Mouse (Mus musculus): ENCODE data around the gene Agbl4. TPM values are rescaled to one million over a fixed set of nuclear protein-coding genes. Genes with fewer than 3 reads are reported as not detected.

The Agbl4 gene
- total RNA-seq, 2 experiments from 2014 or later, result 22.3 to 22.7 TPM

DNA sequence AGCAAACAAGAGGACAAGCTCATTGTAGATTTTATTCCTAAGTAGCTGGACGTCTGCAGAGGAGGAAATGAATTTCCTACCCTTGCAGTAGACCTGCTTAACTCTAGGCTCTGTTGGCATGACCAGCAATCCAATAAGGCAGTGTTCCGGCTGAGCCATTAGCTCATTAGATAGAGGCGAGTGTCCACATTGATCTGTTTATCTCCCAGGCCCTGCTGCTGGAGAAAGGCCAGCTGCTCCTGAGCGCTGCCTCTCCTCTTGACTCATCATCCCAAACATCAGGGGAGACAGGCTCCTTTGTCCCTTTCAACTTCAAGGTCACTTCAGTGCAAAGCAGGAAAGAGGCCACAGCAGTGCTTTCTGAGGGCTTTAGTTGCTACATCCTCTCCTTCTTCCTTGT, 858.0 kb downstream of the Agbl4 start:
- DNase-seq (ENCODE audit: low spot score in 2 of 2), result no peak

DNA sequence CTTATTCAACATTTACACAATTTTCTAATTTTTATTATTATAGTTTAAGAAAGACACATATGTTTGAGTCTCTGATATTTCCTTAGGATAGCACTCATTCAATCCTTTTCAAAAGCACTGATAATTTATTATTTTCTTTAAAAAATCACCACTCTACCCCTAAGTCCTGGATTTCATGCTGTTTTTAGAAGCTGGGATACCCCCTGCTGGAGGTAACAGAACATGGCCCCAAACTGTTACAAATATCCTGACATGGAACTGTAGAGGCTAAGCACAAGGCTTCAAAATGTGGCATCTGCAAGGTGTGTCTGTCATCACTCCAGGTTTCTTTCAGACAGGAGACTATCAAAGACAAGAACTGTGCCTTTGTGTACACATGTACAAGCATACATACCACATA, 859.5 kb downstream of the Agbl4 start:
- DNase-seq (ENCODE audit: low spot score in 2 of 2), result no peak

DNA sequence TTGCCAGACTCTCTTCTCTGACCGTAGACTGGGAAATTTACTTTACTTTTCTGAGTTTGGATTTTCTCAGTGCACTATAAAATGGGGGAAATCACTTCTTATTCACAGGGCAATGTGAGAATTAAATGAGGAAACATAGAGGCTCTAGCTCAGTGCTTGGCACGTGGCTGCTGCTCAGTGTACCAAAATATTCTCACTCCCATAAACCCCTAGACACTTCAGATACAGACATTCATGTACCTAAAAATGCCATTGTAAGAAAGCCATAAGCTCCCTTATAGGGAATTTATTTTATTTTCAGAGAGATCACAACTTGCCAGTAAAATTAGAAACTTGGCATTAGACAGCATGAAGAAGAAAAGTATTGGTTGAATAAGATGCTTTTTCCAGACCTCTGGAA, 883.5 kb downstream of the Agbl4 start:
- DNase-seq (ENCODE audit: low spot score in 2 of 2), result no peak

DNA sequence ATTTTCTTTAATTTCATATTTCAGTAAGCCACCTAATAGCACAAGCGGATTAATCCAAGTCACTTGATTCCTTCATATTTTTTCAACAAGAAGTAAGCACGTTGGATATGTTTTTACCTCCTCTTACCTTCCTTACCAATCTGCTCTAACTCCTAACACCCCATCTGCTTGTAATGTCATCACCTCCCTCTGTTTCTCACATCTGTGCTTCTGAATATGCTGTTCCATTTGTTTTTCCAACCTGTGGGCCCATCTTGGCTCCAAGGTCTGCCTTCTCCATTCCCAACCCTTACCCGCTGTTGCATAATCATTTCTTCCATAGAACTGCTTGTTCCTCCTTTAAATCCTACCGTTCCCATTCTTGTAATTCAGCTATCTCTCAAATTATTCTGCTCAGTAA, 884.4 kb downstream of the Agbl4 start:
- peak; percentile 15 to 22 for DNase-seq (ENCODE audit: low spot score in 2 of 2)

DNA sequence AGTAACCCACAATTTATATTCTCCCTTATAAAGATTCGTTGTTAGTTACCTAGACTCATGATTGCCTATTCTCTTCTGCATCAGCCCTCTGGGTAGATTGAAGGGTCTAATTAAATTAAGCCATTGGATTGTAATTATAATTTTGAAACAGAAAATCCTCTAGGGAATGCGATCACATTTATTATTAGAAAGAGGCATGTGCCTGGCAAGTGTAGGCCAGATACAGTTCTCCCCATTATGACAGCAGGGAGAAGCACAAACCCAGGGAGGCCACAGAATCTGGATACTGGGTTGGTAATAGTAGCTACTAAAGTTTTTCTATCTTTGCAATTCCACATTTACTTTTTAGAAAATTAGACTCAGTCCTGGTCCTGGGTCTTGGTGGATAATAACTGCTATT, 887.2 kb downstream of the Agbl4 start:
- no peak for DNase-seq (ENCODE audit: low spot score in 2 of 2)

DNA sequence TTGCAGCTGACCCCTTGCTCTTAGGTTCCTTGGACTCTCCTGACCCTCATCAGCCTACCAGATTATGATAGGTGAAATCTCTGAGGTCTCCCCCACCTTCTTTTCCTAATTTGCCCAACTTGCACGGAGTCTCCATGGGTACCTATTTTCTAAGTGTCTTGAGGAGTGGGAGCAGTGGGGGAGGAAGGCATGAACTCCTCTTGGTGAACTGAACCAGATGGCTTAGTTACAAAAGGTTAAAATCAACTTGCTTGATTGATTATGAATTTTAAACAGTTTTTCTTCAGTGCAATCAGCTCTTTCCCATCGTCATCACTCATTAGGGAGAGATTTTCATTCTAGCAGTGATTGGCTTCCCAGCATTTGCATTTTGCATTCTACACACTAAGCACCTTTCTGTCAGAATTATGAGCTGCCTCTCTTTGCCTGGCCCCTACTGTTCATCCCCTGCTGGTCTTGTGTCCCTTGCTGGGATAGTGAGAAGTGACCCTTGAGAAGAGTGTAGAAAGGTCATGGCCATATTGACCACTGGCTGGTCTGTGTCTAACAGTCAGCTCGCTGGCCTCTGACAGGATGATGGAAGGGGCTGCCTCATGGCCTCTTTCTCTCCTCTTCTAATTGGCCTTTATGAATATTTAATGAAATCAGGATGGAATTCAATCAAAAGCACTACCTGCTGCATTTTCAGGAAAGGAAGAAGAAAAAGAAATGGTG, 897.2 kb downstream of the Agbl4 start:
- DNase-seq (ENCODE audit: low spot score in 2 of 2), result no peak

DNA sequence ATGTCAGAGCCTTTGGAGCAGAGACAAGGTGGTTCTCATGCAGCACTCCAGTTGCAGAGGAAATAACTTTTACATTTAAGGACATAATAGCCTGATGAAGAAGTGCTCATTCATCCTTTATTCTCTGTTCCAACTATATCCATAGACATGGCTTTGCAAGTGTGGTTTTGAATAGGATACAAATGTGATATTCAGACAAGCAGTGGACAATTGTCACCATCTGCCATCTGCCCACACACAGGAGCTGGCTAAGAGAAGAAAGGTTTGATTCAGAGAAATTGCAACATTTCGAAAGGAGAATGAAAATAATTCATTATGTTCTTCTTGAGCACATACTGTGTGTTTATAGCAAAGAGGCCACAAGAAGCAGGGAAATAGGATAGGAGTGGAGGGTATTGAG, 909.1 kb downstream of the Agbl4 start:
- peak; percentile 57 to 72 for DNase-seq (ENCODE audit: low spot score in 2 of 2)

DNA sequence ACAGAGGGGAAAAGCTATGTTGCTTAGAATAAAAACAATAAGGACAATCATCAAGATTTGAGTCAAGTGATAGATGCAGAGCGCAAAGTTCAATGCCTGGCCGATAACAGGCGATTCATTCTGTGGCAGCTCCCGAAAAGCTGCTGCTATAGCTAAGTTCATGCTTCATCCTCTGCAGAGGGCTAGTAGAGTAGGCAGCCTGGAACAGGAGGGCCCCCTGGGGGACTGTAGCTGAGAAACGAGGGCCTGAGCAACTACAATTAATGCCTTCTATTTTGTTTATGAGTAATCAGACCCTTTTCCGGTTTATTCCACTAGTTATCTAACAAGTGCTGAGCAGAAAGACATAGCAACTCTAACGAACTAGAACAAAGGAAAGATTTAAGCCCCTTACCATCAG, 909.7 kb downstream of the Agbl4 start:
- DNase-seq (ENCODE audit: low spot score in 2 of 2), result no peak

DNA sequence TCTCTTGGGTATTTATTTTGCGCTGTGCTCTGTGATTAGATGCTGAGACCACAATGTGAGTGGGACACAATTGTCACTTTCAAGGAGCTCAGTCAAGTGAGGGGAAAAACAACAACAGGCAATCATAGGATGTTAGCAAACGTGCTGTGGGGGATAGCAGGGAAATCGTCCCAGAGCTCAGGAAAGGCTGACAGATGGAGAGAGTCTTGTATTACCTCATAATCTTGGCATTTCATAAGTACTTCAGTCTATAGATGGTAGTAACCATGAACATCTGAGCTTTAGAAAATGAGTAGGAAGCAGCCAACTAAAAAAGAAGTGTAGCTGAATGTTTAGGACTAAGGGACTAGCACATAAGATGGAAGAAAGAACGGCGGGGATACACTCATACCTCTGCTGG, 910.2 kb downstream of the Agbl4 start:
- peak; percentile 16 to 31 for DNase-seq (ENCODE audit: low spot score in 2 of 2)

DNA sequence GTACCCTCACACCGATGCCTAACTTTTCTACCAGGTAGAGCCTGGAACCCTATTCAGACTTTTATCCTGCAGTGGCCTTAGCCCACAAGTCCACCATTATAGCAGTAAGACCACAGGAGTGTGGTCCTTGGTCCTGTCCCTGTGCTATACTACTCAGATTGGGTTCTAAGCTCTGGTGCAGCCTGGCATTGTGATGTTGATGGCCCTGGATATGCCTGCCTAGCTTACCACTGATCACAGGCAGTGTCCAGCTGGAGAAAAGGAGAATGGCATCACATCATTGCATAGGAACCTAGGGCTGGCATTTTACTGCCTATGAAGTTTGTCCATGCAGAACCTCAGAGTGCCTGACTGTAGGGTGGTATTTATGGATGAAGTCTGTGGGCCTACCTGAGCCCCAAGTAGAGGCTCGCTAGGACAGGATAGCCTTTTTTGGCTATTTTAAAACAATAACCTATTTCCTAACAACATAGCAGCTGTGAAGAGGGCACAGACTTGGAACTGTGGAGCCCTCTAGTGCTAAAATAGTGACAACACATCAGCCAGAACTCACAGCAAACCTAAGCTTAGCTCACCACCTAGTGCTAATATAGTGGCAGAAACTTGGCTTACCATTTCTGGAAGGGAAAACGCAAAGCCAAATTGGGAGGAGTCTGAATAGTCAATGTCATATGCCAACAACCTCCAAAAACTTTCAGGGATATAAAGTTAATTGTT, 911.3 kb downstream of the Agbl4 start:
- DNase-seq (ENCODE audit: low spot score in 2 of 2), result no peak

DNA sequence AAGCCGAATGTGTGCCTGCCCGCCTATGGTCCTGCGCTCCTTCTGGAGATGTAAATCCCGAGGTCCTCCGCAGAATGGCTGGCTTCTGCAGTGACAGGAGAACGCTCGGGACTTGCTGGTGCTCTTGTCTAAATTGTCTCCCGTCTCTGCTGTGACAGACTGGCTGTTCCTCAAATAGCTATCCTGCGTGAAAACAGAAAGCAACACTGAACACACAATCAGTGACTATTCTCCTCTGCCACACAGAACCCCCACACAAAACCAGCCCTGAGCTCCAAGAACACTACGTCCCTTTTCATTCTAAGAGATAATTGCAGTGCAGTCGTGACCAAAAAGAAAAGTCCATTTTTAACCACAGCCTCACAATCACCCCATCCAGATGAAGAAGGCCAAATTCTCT, 929.6 kb downstream of the Agbl4 start:
- peak; percentile 65 to 75 for DNase-seq (ENCODE audit: low spot score in 2 of 2)

DNA sequence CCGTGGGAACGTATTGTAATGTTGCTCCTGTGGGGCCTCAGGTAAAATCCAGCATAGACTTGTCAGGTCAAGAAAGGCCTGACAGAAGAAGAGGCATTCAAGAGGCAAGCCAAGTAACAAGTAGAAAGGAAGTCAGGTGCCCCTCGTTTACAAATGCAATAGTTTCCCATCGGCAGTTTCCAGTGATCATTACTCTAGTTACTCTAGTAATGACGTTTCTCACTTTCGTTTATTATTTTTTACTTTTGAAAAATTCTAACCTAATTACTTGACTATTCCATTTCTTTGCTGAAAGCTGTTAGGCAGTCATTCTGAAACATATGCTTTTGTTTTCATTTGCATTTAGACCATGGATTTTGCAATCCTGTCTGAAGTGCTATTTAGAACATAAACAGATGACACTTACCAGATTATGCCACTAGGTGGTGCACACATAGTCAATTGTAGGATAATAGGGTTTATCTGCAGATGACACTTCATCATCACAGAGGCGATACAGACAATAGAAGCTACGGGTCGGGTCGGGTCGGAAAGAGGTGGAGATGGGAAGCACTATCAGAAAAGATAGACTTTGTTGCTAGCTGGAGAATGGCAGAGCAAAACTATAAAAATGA, 930.4 kb downstream of the Agbl4 start:
- peak; percentile 26 to 61 for DNase-seq (ENCODE audit: low spot score in 2 of 2)

DNA sequence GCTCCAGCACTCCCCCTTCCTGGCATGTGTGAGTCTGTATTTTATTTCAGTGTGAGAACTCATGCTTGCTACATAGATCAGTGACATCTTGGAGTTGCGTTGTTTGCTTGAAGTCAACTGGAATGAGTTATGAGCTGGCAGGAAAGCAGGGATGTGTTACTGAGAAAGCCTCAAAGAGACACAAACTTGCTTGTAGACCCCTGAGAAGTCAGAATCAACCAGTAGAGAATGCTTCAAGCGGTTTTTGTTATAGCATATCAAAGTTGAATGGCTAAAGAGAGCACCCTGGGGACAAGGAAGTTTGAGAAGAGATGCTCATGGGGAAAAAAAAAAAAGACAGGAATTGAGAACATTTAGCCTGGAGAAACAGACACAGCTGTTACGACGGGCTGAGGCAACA, 932.0 kb downstream of the Agbl4 start:
- no peak for DNase-seq (ENCODE audit: low spot score in 2 of 2)

DNA sequence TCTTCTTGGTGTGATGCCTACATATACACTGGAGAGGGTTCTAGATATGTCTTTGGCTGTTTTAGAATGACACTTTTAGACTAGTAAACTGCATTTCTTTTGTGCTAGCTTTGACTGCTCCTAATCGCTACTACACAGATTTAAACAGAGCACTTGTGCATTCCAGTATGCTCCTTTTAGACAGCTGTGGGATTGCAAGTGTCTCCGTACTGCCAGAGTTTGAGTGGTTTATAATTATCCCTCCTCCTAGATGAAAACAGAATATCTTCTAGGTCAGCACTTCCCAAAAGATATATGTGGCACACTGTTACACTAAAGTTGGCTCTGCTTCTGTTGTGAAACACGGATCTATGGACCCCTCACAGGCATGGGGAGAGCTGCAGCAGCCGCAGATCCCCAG, 935.4 kb downstream of the Agbl4 start:
- DNase-seq (ENCODE audit: low spot score in 2 of 2), result no peak

DNA sequence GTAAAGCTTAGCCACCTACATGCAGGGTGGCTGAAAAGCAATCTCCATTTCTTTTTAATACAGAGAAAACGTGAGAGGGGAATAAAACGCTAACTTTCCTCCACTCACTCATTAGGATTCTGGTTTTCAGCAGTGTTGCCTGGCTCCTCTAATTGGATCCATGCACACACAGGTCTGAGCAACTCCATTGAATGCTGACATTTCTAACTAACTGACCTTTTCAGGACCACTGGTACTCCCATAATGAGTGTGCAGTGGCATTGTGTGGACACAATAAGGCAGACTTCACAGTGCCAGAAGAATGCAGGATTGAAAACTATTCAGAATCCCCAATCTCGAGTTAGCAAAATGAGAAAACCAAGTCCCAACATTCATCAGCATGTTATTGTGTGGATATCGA, 952.5 kb downstream of the Agbl4 start:
- DNase-seq (ENCODE audit: low spot score in 2 of 2), result no peak

DNA sequence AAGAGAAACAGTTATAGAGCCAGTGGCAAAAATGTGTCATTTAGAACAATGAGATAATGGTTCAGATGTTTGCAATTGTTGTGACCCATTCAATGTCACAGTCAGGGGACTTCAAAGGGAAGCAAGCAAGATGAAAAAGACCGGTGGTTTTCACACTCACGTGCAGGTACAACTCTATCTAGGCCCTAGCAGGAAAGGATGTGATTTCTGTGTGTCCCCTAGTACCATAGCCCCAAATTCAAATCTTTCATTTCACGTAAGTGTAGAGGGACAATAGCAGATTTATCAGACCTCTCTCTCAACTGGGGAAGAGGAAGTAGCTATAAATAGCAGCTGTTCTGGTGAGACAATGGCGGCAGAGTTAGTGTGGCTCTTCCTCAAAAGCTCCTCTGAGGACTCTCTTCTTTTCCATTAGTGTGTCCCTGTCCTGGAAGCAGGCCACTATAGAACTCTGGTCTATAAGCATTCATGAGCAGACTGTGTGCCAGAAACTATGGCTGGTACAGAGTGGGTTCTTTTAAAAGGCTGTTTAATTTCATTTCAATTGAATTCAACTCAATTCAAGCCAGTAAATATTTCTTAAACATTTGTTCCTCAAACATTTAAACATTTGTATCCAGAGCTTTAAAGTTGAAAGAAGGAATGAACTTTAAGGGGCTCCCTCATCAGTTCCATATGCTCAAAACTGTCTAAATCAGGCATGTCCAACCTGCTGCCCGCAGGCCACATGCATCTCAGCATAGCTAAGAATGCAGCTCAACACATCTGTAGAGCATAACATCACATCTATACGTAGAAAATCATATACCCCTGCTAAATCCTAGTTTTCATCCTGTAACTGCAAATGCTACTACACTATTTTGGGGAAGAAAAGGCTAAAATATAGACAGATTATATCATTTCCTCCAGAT, 953.4 kb downstream of the Agbl4 start:
- no peak for DNase-seq (ENCODE audit: low spot score in 2 of 2)

DNA sequence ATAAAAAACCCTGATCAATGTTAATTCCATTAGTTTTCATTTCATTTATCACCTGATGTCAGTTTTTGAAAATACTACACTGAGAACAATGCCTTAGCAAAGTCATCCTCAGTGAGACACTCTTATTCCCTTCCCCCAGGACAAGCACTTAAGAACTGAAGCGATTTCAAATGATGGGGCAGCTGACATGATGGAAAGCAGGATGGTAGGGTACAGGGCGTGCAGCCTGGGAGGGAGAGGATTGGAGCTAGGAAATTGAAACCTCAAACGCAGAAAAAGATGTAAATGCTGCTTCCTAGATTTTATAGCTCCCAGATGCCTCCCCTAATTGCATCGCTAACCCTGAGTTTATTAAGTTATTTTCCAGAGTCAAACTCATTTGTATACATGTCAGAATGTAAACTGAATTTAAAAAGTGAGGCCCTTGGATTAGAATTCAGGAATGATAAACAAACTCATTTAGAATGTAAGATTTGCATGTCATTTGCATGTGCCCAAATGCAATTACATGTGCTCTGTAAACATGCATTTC, 959.2 kb downstream of the Agbl4 start:
- no peak for DNase-seq (ENCODE audit: low spot score in 2 of 2)

DNA sequence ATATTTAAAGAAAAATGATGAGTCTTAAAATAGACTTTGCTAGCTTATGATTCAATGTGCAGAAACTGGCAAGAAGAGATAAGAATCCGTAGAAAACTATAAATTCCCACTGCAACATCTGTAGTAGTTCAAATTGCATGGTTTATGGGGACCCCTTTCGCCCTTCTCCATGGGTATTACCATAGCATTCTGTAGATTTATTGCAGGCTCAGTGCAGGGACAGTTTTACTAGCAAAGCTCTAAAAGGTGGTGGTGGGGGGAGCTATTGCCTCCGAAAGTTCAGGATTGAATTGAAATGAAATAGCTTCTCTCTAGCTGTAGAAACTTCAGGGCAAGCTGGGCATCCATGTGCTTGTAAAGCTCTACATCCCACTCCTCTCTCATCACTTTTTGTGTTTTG, 959.7 kb downstream of the Agbl4 start:
- DNase-seq (ENCODE audit: low spot score in 2 of 2), result no peak

DNA sequence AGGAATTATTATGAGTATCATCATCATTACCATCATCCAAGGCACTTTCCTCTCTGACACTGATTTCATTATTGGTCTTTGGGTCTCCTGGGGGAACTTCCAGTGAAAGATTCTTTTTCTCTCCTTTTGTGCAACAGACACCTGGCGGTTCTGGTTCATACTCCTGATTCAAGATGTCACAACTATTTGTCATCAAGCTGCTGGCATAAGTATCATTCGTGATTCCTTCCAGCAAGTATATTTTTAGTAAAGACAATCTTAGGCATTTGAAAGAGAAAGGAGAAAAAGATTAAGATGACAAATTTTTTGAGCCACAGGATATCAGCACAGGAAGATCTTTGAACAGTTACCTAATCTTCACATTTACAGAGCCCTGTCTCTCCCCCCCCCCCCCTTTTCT, 966.7 kb downstream of the Agbl4 start:
- no peak for DNase-seq (ENCODE audit: low spot score in 2 of 2)

DNA sequence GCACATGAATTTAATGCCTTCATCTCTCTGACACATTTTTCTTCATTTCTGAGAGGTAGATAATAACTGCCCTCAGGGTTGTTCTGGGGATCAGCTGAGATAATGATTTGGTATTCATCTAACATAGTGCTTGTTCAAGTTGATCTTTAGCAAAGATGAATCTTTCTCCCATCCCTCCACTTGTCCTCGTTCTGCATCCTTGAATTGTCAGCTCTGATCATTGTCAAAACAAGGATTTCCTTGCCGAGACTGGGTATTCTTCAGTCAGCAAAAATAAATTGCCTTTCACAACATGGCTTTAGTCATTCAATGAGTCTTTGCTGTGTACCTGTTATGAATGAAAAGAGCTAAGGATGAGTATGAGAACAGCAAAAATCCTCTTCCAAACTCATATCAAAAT, 970.3 kb downstream of the Agbl4 start:
- no peak for DNase-seq (ENCODE audit: low spot score in 2 of 2)

DNA sequence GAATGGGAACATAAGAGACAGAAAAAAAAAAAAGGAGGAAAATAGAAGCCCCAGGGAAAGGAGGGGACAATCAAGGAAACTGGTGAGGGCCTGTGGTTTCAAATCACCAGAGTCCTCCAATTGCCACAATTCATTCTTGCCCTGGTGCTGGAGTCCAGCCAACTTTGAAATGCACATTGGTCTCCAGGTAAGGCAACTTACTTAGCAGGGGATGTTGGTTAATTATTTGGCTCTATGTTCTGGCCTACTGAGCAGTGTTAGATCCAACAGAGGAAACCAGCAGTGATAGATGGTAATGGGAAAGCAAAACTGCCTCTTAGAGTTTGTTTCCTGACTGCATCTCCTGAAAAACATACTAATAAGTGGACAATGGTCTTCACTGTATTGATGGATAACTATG, 979.7 kb downstream of the Agbl4 start:
- no peak for DNase-seq (ENCODE audit: low spot score in 2 of 2)
